Mouse (Mus musculus): ENCODE data around the gene Pcgf6. TPM values are rescaled to one million over a fixed set of nuclear protein-coding genes. Genes with fewer than 3 reads are reported as not detected.

The Pcgf6 gene
- 8.0 and 8.2 TPM in 2 replicates for polyA plus RNA-seq (2015; fragmentation: Nextera tagmentation; extraction: Ambion mirVana)

- Histone ChIP-seq H3K4me2 (ENCODE audit: low read depth, low read length) (peak within 1 kb of the TSS; percentile 82), H3K4me3 (ENCODE audit: low read length) (peak within 1 kb of the TSS; percentile 80), H3K27me3 (ENCODE audit: control insufficient read depth, insufficient read depth, low read length) (no peaks in the 10 kb centered on the region), H3K27ac (ENCODE audit: low read length) (peak within 1 kb of the TSS; percentile 80), H3K4me1 (ENCODE audit: control insufficient read depth, insufficient read depth, low read length) (peaks cover 11% of the 10 kb centered on the region), H3K36me3 (ENCODE audit: control insufficient read depth, insufficient read depth) (peaks cover 10% of the 10 kb centered on the region), H3K9ac (ENCODE audit: low read length) (peak within 1 kb of the TSS; percentile 80), H3K9me3 (replicated peaks; ENCODE audit: control insufficient read depth, low read length) (no peaks in the 10 kb centered on the region)
- under 1% methylated on average over 71 of the region's 75 CpGs for WGBS
- ATAC-seq (replicated peaks; ENCODE audit: extremely low read depth, insufficient read depth, low FRiP score) = peak; percentile 88
These were observed at the start of gene Pcgf6 for GRCm38 (mm10) chr19:47050271-47051032. Pcgf6 (minus strand) TSS chr19:47050906.

GRCm38 (mm10) chr19:47090550-47091156, 39.9 kb upstream of the Pcgf6 start, which contains the start of the genes Usmg5 and Pdcd11:
Usmg5 (minus strand) TSS chr19:47090647.
Pdcd11 (plus strand) TSS chr19:47090768.
- Histone ChIP-seq H3K4me2 (ENCODE audit: low read depth, low read length) (peak within 1 kb of the TSS; percentile 94), H3K4me3 (ENCODE audit: low read length) (peak within 1 kb of the TSS; percentile 77), H3K4me1 (ENCODE audit: control insufficient read depth, insufficient read depth, low read length) (peaks cover 26% of the 10 kb centered on the region), H3K36me3 (ENCODE audit: control insufficient read depth, insufficient read depth) (peaks cover 14% of the 10 kb centered on the region), H3K9ac (ENCODE audit: low read length) (peak within 1 kb of the TSS; percentile 91), H3K9me3 (replicated peaks; ENCODE audit: control insufficient read depth, low read length) (no peaks in the 10 kb centered on the region), H3K27me3 (ENCODE audit: control insufficient read depth, insufficient read depth, low read length) (no peaks in the 10 kb centered on the region), H3K27ac (ENCODE audit: low read length) (peak within 1 kb of the TSS; percentile 84)
- WGBS = under 1% methylated on average over 56 of the region's 56 CpGs
- ATAC-seq (replicated peaks; ENCODE audit: extremely low read depth, insufficient read depth, low FRiP score) = peak; percentile 99

- Histone ChIP-seq H3K4me1 (ENCODE audit: control insufficient read depth, insufficient read depth, low read length) (peaks cover 26% of the 10 kb centered on the region), H3K4me2 (ENCODE audit: low read depth, low read length) (peak overlapping the region; percentile 87), H3K9ac (ENCODE audit: low read length) (peak overlapping the region; percentile 91), H3K27ac (ENCODE audit: low read length) (peak overlapping the region; percentile 84), H3K4me3 (ENCODE audit: low read length) (peak overlapping the region; percentile 77), H3K36me3 (ENCODE audit: control insufficient read depth, insufficient read depth) (peaks cover 21% of the 10 kb centered on the region), H3K27me3 (ENCODE audit: control insufficient read depth, insufficient read depth, low read length) (no peaks in the 10 kb centered on the region), H3K9me3 (replicated peaks; ENCODE audit: control insufficient read depth, low read length) (no peaks in the 10 kb centered on the region)
- under 1% methylated on average over 36 of the region's 36 CpGs for WGBS
- peak; percentile 49 for ATAC-seq (replicated peaks; ENCODE audit: extremely low read depth, insufficient read depth, low FRiP score)
These were observed 39.2 kb upstream of the Pcgf6 start for GRCm38 (mm10) chr19:47089718-47090525.

GRCm38 (mm10) chr19:47088226-47088625, 37.5 kb upstream of the Pcgf6 start:
- peak overlapping the region; percentile 8; the same call in 1 of the 2 replicates for H3K4me3 ChIP-seq (ENCODE audit: low read length)
- peaks cover 25% of the 10 kb centered on the region for H3K36me3 ChIP-seq (ENCODE audit: control insufficient read depth, insufficient read depth)
- 0 out of 2 replicates have a peak overlapping the region, but pooled peaks have one; percentile 19 for H3K9ac ChIP-seq (ENCODE audit: low read length)
- H3K27me3 ChIP-seq (ENCODE audit: control insufficient read depth, insufficient read depth, low read length) = no peaks in the 10 kb centered on the region
- 59% methylated on average over 3 of the region's 3 CpGs for WGBS
- no peaks in the 10 kb centered on the region for H3K9me3 ChIP-seq (replicated peaks; ENCODE audit: control insufficient read depth, low read length)
- no peak for ATAC-seq (replicated peaks; ENCODE audit: extremely low read depth, insufficient read depth, low FRiP score)
- H3K4me2 ChIP-seq (ENCODE audit: low read depth, low read length) = peak overlapping the region; percentile 87
- no peak overlapping the region for H3K27ac ChIP-seq (ENCODE audit: low read length)
- H3K4me1 ChIP-seq (ENCODE audit: control insufficient read depth, insufficient read depth, low read length) = peaks cover 26% of the 10 kb centered on the region

- under 1% methylated on average over 56 of the region's 72 CpGs for WGBS
- Histone ChIP-seq H3K36me3 (ENCODE audit: control insufficient read depth, insufficient read depth) (peaks cover 16% of the 10 kb centered on the region), H3K9ac (ENCODE audit: low read length) (peak overlapping the region; percentile 89), H3K27me3 (ENCODE audit: control insufficient read depth, insufficient read depth, low read length) (no peaks in the 10 kb centered on the region), H3K4me2 (ENCODE audit: low read depth, low read length) (peak overlapping the region; percentile 93), H3K9me3 (replicated peaks; ENCODE audit: control insufficient read depth, low read length) (no peaks in the 10 kb centered on the region), H3K4me3 (ENCODE audit: low read length) (peak overlapping the region; percentile 88), H3K4me1 (ENCODE audit: control insufficient read depth, insufficient read depth, low read length) (peaks cover 15% of the 10 kb centered on the region), H3K27ac (ENCODE audit: low read length) (peak overlapping the region; percentile 87)
- peak; percentile 94 for ATAC-seq (replicated peaks; ENCODE audit: extremely low read depth, insufficient read depth, low FRiP score)
These were observed 17.4 kb upstream of the Pcgf6 start for GRCm38 (mm10) chr19:47067924-47068611.

GRCm38 (mm10) chr19:47067096-47067882, 16.6 kb upstream of the Pcgf6 start, which contains the start of gene Taf5:
Taf5 (plus strand) TSS chr19:47067746.
- peak; percentile 73 for ATAC-seq (replicated peaks; ENCODE audit: extremely low read depth, insufficient read depth, low FRiP score)
- 11% methylated on average over 49 of the region's 49 CpGs for WGBS
- Histone ChIP-seq H3K4me2 (ENCODE audit: low read depth, low read length) (peak within 1 kb of the TSS; percentile 93), H3K27me3 (ENCODE audit: control insufficient read depth, insufficient read depth, low read length) (no peaks in the 10 kb centered on the region), H3K27ac (ENCODE audit: low read length) (peak within 1 kb of the TSS; percentile 87), H3K4me3 (ENCODE audit: low read length) (peak within 1 kb of the TSS; percentile 88), H3K4me1 (ENCODE audit: control insufficient read depth, insufficient read depth, low read length) (peaks cover 15% of the 10 kb centered on the region), H3K9me3 (replicated peaks; ENCODE audit: control insufficient read depth, low read length) (no peaks in the 10 kb centered on the region), H3K9ac (ENCODE audit: low read length) (peak within 1 kb of the TSS; percentile 89), H3K36me3 (ENCODE audit: control insufficient read depth, insufficient read depth) (peaks cover 8% of the 10 kb centered on the region)

GRCm38 (mm10) chr19:47065860-47066259, 15.2 kb upstream of the Pcgf6 start:
- WGBS = 92% methylated on average over 3 of the region's 3 CpGs
- Histone ChIP-seq H3K27ac (ENCODE audit: low read length) (no peak overlapping the region), H3K27me3 (ENCODE audit: control insufficient read depth, insufficient read depth, low read length) (no peaks in the 10 kb centered on the region), H3K9me3 (replicated peaks; ENCODE audit: control insufficient read depth, low read length) (no peaks in the 10 kb centered on the region), H3K4me1 (ENCODE audit: control insufficient read depth, insufficient read depth, low read length) (peaks cover 15% of the 10 kb centered on the region), H3K9ac (ENCODE audit: low read length) (no peak overlapping the region), H3K4me2 (ENCODE audit: low read depth, low read length) (no peak overlapping the region), H3K36me3 (ENCODE audit: control insufficient read depth, insufficient read depth) (no peaks in the 10 kb centered on the region), H3K4me3 (ENCODE audit: low read length) (no peak overlapping the region)
- no peak for ATAC-seq (replicated peaks; ENCODE audit: extremely low read depth, insufficient read depth, low FRiP score)

GRCm38 (mm10) chr19:47057684-47058083, 7.0 kb upstream of the Pcgf6 start:
- WGBS = 52% methylated on average over 1 of the region's 1 CpGs
- no peak for ATAC-seq (replicated peaks; ENCODE audit: extremely low read depth, insufficient read depth, low FRiP score)
- no peak overlapping the region for H3K27ac ChIP-seq (ENCODE audit: low read length)
- no peak overlapping the region for H3K4me2 ChIP-seq (ENCODE audit: low read depth, low read length)
- no peaks in the 10 kb centered on the region for H3K27me3 ChIP-seq (ENCODE audit: control insufficient read depth, insufficient read depth, low read length)
- no peak overlapping the region for H3K9ac ChIP-seq (ENCODE audit: low read length)
- H3K4me1 ChIP-seq (ENCODE audit: control insufficient read depth, insufficient read depth, low read length) = no peaks in the 10 kb centered on the region
- H3K4me3 ChIP-seq (ENCODE audit: low read length) = no peak overlapping the region
- no peaks in the 10 kb centered on the region for H3K36me3 ChIP-seq (ENCODE audit: control insufficient read depth, insufficient read depth)
- no peaks in the 10 kb centered on the region for H3K9me3 ChIP-seq (replicated peaks; ENCODE audit: control insufficient read depth, low read length)

Measured in heart, embryonic 16.5 days (tissue).